In genomic region chr5:135726641-135727346, GRCm38 (mm10) we compare ENCODE assay signal across 8 mouse cellular contexts. TPM values are rescaled to one million over a fixed set of nuclear protein-coding genes. Genes with fewer than 3 reads are reported as not detected.
A peak's percentile ranks its signal among the peaks of the same experiment; 100 is the strongest.
DNase-seq lines count a peak whose midpoint lies in the region; ATAC-seq and TF ChIP-seq lines count a peak whose summit lies in the region.

No protein-coding gene starts in this region.

- peak overlapping the region; percentile 32 for H3K27ac ChIP-seq in embryonic fibroblast, embryonic 13.5 days (ENCODE audit: insufficient read depth, low read length)
- H3K27ac ChIP-seq in midbrain, embryonic 13.5 days = peak overlapping the region; percentile 98

- H3K27me3 ChIP-seq in midbrain, embryonic 13.5 days = no peaks in the 10 kb centered on the region

- intact Hi-C loops in heart, postnatal 25 days (cut with DNase I) = no loop called here
- intact Hi-C loops in left cerebral cortex, postnatal 36 days (cut with DNase I) = no loop called here

- ATAC-seq in midbrain, embryonic 13.5 days = no peak
- no peak for ATAC-seq in megakaryocyte progenitor cell, adult 5-6 weeks (replicated peaks; ENCODE audit: poor library complexity)

- no peak overlapping the region for H3K4me3 ChIP-seq in embryonic fibroblast, embryonic 13.5 days (ENCODE audit: insufficient read depth, low read length)
- peak overlapping the region; percentile 33 for H3K4me3 ChIP-seq in midbrain, embryonic 13.5 days (replicated peaks)

- peak overlapping the region; percentile 61 for H3K4me2 ChIP-seq in midbrain, embryonic 13.5 days (replicated peaks)

- DNase-seq in adrenal gland, adult 8-10 months = peak; percentile 79
- DNase-seq in heart, postnatal 25 days (ENCODE audit: low spot score) = peak; percentile 57
- no peak for DNase-seq in left cerebral cortex, postnatal 36 days (ENCODE audit: low spot score in 2 of 2)
- DNase-seq in layer of hippocampus, adult 18-20 months (ENCODE audit: low spot score in 2 of 2) = no peak
- DNase-seq in cerebellum, adult 9-10 months = no peak

- WGBS in midbrain, embryonic 13.5 days = 57% methylated on average over 2 of the region's 2 CpGs

- TF ChIP-seq CTCF in embryonic fibroblast, embryonic 13.5 days (IDR thresholded peaks at IDR 0.05; ENCODE audit: borderline replicate concordance, insufficient read depth, low read length) = no peak

- no peak for TF ChIP-seq POLR2A in embryonic fibroblast, embryonic 13.5 days (IDR thresholded peaks at IDR 0.05; ENCODE audit: low read depth, low read length)

- H3K4me1 ChIP-seq in embryonic fibroblast, embryonic 13.5 days (ENCODE audit: control insufficient read depth, insufficient read depth, low read length) = peaks cover 17% of the 10 kb centered on the region
- H3K4me1 ChIP-seq in midbrain, embryonic 13.5 days (replicated peaks) = peaks cover 53% of the 10 kb centered on the region

- H3K9ac ChIP-seq in midbrain, embryonic 13.5 days (replicated peaks) = peak overlapping the region; percentile 57

- H3K36me3 ChIP-seq in midbrain, embryonic 13.5 days = peaks cover 33% of the 10 kb centered on the region

- H3K9me3 ChIP-seq in midbrain, embryonic 13.5 days = no peaks in the 10 kb centered on the region

RNA-seq across cellular contexts. Expression of gene Tmem120a, which starts 17.5 kb away (rescaled TPM):
- total RNA-seq in adrenal gland, adult 8-10 months (2022) = 10 to 100 TPM; 33.3 to 60.0 (median 44.2) TPM
- 89.3 and 94.7 TPM in 2 replicates for polyA plus RNA-seq in embryonic fibroblast, embryonic 13.5 days (2011; ENCODE audit: insufficient read length, low read depth, missing spikeins)
- 10 to 100 TPM; 11.8 to 13.3 TPM for total RNA-seq in heart, postnatal 25 days (2021)
- 70.1 and 72.7 TPM in 2 replicates for polyA plus RNA-seq in midbrain, embryonic 13.5 days (2015; fragmentation: Nextera tagmentation; extraction: Ambion mirVana)
- total RNA-seq in left cerebral cortex, postnatal 36 days (2021) = 10 to 100 TPM; 15.6 to 18.0 TPM
- 8.5 and 11.6 TPM in 2 replicates for total RNA-seq in megakaryocyte progenitor cell, adult 5-6 weeks (2015)
- total RNA-seq in megakaryocyte progenitor cell, adult 5-6 weeks (2017) = 8.2 and 19.1 TPM in 2 replicates
- 10 to 100 TPM; 16.0 to 18.1 TPM for total RNA-seq in layer of hippocampus, adult 18-20 months (2021)

RNA-seq across cellular contexts. Expression of gene Styxl1, which starts 51.4 kb away (rescaled TPM):
- under 1 TPM in 3 of 4 experiments, not detected in 1; 0.38 to 0.77 (median 0.73) TPM for total RNA-seq in adrenal gland, adult 8-10 months (2022)
- polyA plus RNA-seq in embryonic fibroblast, embryonic 13.5 days (2011; ENCODE audit: insufficient read length, low read depth, missing spikeins) = 0.50 TPM in 1 of 2 replicates, not detected in the other
- not detected for total RNA-seq in heart, postnatal 25 days (2021)
- polyA plus RNA-seq in midbrain, embryonic 13.5 days (2015; fragmentation: Nextera tagmentation; extraction: Ambion mirVana) = 0.34 TPM in 1 of 2 replicates, not detected in the other
- not detected for total RNA-seq in left cerebral cortex, postnatal 36 days (2021)
- total RNA-seq in megakaryocyte progenitor cell, adult 5-6 weeks (2015) = not detected in 2 replicates
- total RNA-seq in megakaryocyte progenitor cell, adult 5-6 weeks (2017) = not detected in 2 replicates
- not detected for total RNA-seq in layer of hippocampus, adult 18-20 months (2021)

RNA-seq across cellular contexts. Expression of gene Mdh2, which starts 51.5 kb away (rescaled TPM):
- total RNA-seq in adrenal gland, adult 8-10 months (2022) = 100 to 1,000 TPM; 310 to 438 (median 388) TPM
- 495 and 573 TPM in 2 replicates for polyA plus RNA-seq in embryonic fibroblast, embryonic 13.5 days (2011; ENCODE audit: insufficient read length, low read depth, missing spikeins)
- 1,000 to 10,000 TPM; 1,992 to 2,010 TPM for total RNA-seq in heart, postnatal 25 days (2021)
- polyA plus RNA-seq in midbrain, embryonic 13.5 days (2015; fragmentation: Nextera tagmentation; extraction: Ambion mirVana) = 563 and 580 TPM in 2 replicates
- 100 to 1,000 TPM; 374 to 435 TPM for total RNA-seq in left cerebral cortex, postnatal 36 days (2021)
- 415 and 419 TPM in 2 replicates for total RNA-seq in megakaryocyte progenitor cell, adult 5-6 weeks (2015)
- total RNA-seq in megakaryocyte progenitor cell, adult 5-6 weeks (2017) = 185 and 192 TPM in 2 replicates
- 100 to 1,000 TPM; 398 to 413 TPM for total RNA-seq in layer of hippocampus, adult 18-20 months (2021)

RNA-seq across cellular contexts. Expression of gene Por, which starts 57.0 kb away (rescaled TPM):
- 100 to 1,000 TPM; 229 to 400 (median 271) TPM for total RNA-seq in adrenal gland, adult 8-10 months (2022)
- 58.5 and 98.3 TPM in 2 replicates for polyA plus RNA-seq in embryonic fibroblast, embryonic 13.5 days (2011; ENCODE audit: insufficient read length, low read depth, missing spikeins)
- 10 to 100 TPM; 50.7 to 65.8 TPM for total RNA-seq in heart, postnatal 25 days (2021)
- polyA plus RNA-seq in midbrain, embryonic 13.5 days (2015; fragmentation: Nextera tagmentation; extraction: Ambion mirVana) = 128 and 137 TPM in 2 replicates
- 10 to 100 TPM; 83.7 to 90.9 TPM for total RNA-seq in left cerebral cortex, postnatal 36 days (2021)
- 12.7 and 21.3 TPM in 2 replicates for total RNA-seq in megakaryocyte progenitor cell, adult 5-6 weeks (2015)
- 25.2 and 36.5 TPM in 2 replicates for total RNA-seq in megakaryocyte progenitor cell, adult 5-6 weeks (2017)
- total RNA-seq in layer of hippocampus, adult 18-20 months (2021) = 100 to 1,000 TPM; 102 to 109 TPM

Comparison
In these comparisons a context has a peak if more than half of its experiments do, and no peak if none do; other contexts are left out.
1. DNase-seq: peak in adrenal gland, adult 8-10 months (single experiment) and heart, postnatal 25 days (single experiment); none in left cerebral cortex, postnatal 36 days (0 of 2), layer of hippocampus, adult 18-20 months (0 of 2) and cerebellum, adult 9-10 months (single experiment).
2. RNA of gene Mdh2, which starts 51.5 kb away (total RNA-seq): 1,992 to 2,010 TPM in heart, postnatal 25 days; 374 to 435 TPM in left cerebral cortex, postnatal 36 days, 185 to 419 TPM in megakaryocyte progenitor cell, adult 5-6 weeks, 398 to 413 TPM in layer of hippocampus, adult 18-20 months and 310 to 438 TPM in adrenal gland, adult 8-10 months; every median in the first group is over 4 times any median in the second.